Mouse (Mus musculus) liver, adult 2 months (tissue): ENCODE results near the gene Fyb.

Experiments used
- CTCF ChIP-seq: fragments of 200-500 bp; IDR thresholded peaks from 2 replicates; pipeline ENCODE4 v1.5.1; 2011; ENCODE audit warnings: low read depth, low read length, control low read depth
- POLR2A ChIP-seq: fragments of 200-500 bp; IDR thresholded peaks from 2 replicates; pipeline ENCODE4 v1.6.1; 2011; ENCODE audit warnings: low read length, control low read depth; ENCODE audit not compliant: insufficient read depth; ENCODE audit errors: extremely low read depth

DNA sequence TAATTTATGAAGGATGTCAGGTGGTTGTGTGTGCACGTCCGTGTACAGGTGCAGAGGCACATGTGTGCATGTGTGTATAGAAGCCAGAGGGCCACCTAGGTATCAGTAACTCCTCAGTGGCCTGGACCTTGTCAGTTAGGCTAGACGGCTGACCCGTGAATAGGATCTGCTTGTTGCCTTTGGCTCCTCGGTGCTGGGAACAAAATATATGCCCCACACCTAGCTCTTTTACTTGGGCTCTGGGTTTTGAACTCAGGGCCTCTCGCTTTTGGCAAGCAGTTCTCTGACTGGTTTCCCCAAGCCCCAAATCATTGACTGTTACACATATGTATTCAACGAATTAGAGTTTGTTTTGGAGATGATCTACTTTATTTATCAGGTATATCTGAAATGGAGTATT lies 188.6 kb downstream of the Fyb start:
- TF ChIP-seq CTCF (no peak), POLR2A (no peak)
